Mouse (Mus musculus): ENCODE results near the gene Ift81.

DNA sequence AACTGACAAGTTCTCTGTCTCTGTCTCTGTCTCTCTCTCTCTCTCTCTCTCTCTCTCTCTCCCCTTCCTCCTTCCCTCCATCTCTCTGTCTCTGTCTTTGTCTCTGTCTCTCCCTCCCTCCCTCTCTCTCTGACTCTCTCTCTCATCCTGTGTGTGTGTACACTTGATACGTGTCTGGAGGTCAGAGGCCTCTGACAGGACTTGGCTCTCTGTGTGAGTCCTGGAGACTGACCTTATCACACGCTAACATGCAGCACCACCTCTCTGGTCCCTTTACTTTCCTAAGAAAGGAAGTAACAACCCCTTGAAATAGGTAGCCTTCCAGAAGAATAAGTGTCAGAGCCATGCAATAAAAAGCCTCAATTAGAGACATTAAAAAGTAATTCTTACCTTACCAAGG is 59.2 kb downstream of the Ift81 start:
- TF ChIP-seq CTCF (IDR thresholded peaks at IDR 0.05; ENCODE audit: low read depth, low read length) (no peak), GATA1 (IDR thresholded peaks at IDR 0.05; ENCODE audit: borderline replicate concordance, low read length) (no peak)

All from G1E (cell line).